Mouse (Mus musculus) limb, embryonic 14.5 days (tissue): ENCODE measurements around the gene Tns4. TPM values are rescaled to one million over a fixed set of nuclear protein-coding genes. Genes with fewer than 3 reads are reported as not detected.

ENCODE experiments used
- ATAC-seq: fragments of 200-750 bp; cut with Nextera tagmentation; 2 replicates; pipeline ENCODE4 v1.8.0; 2017; ENCODE audit warnings: low read depth, moderate number of reproducible peaks, moderate TSS enrichment; ENCODE audit not compliant: low FRiP score
- DNase-seq: peaks from one replicate; pipeline ENCODE4 v3.0.0-alpha.2; 2015; ENCODE audit warnings: low spot score
- H3K27ac ChIP-seq: fragments of 300-500 bp; sonication (generic); replicated peaks from 2 replicates; pipeline ENCODE4 v1.5.1; 2014; ENCODE audit warnings: low read depth, mild to moderate bottlenecking, low read length, moderate library complexity, mixed read lengths
- H3K27me3 ChIP-seq: fragments of 300-500 bp; sonication (generic); 2 replicates; pipeline ENCODE4 v1.6.1; 2014; ENCODE audit warnings: low read length, mixed read lengths; ENCODE audit not compliant: control insufficient read depth, insufficient read depth
- H3K36me3 ChIP-seq: fragments of 300-500 bp; sonication (generic); 2 replicates; pipeline ENCODE4 v1.6.1; 2014; ENCODE audit warnings: mild to moderate bottlenecking, low read length, moderate library complexity, mixed read lengths; ENCODE audit not compliant: control insufficient read depth, insufficient read depth
- H3K4me1 ChIP-seq: fragments of 300-500 bp; sonication (generic); 2 replicates; pipeline ENCODE4 v1.6.1; 2014; ENCODE audit warnings: antibody characterized with exemption, low read length, mixed read lengths; ENCODE audit not compliant: control insufficient read depth, insufficient read depth
- H3K4me2 ChIP-seq: fragments of 300-500 bp; sonication (generic); replicated peaks from 2 replicates; pipeline ENCODE4 v1.6.1; 2014; ENCODE audit warnings: low read depth, mild to moderate bottlenecking, low read length, moderate library complexity; ENCODE audit not compliant: severe bottlenecking
- H3K4me3 ChIP-seq: fragments of 300-500 bp; sonication (generic); replicated peaks from 2 replicates; pipeline ENCODE4 v1.5.1; 2014; ENCODE audit warnings: low read length
- H3K9ac ChIP-seq: fragments of 300-500 bp; sonication (generic); 2 replicates; pipeline ENCODE4 v1.6.1; 2014; ENCODE audit warnings: mild to moderate bottlenecking, low read depth, low read length, moderate library complexity; ENCODE audit not compliant: severe bottlenecking
- H3K9me3 ChIP-seq: fragments of 300-500 bp; sonication (generic); 2 replicates; pipeline ENCODE4 v1.6.1; 2016; ENCODE audit warnings: low read length; ENCODE audit not compliant: control insufficient read depth
- POLR2A ChIP-seq: fragments of 200-500 bp; IDR thresholded peaks from 2 replicates; pipeline ENCODE4 v1.8.0; 2012; ENCODE audit warnings: inconsistent platforms, mild to moderate bottlenecking, moderate library complexity, borderline replicate concordance; ENCODE audit not compliant: insufficient read depth, insufficient read length; ENCODE audit errors: extremely low read depth
- WGBS: fragments of 180-500 bp; shearing (Covaris S2); extraction: QIAGEN DNeasy Blood & Tissue Kit; methylation state at CpG from one replicate; pipeline ENCODE4 v1.1.7; 2014; 5-methylcytosine and 5-hydroxymethylcytosine counted together
- polyA plus RNA-seq, 2 experiments: library from polyadenylated mRNA; depleted of rRNA in 1 of 2; stranded (reverse) in 1 of 2; unstranded in 1 of 2; fragments of >200 nt; fragmentation: Nextera tagmentation in 1 of 2; extraction: Ambion mirVana in 1 of 2; gene quantifications; 2 replicates each; pipeline versions ENCODE4 v1.2.1 to v1.2.3; 2012 to 2014

Gene Tns4
- polyA plus RNA-seq, 2 experiments: 1.6 to 2.5 TPM

DNA sequence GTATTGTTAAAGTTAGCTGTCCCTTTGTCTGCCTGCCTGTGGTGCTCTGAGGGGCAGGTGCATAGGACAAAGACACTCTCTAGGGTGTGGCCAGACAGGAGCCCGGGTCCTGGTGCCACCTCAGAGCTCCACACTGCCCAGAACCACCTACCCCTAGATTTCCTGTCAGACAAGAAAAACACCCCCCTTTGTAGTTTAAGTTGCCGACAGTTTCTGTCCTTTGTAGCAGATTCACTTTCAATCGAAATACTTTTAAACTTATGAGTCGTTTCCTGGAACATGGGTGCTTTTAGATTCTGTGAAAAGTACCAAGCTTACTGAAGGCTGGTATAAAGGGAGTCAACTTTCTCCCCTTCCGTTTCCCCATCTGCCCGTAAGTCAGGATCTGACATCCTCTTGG lies 26.8 kb upstream of the Tns4 start:
- H3K9me3 ChIP-seq: no peaks in the 10 kb centered on the region
- 81% methylated on average over 6 of the region's 6 CpGs for WGBS
- H3K36me3 ChIP-seq: no peaks in the 10 kb centered on the region
- no peak overlapping the region for H3K4me3 ChIP-seq
- H3K9ac ChIP-seq: no peak overlapping the region
- ATAC-seq: no peak
- no peak overlapping the region for H3K27ac ChIP-seq
- TF ChIP-seq POLR2A: no peak
- peaks cover 18% of the 10 kb centered on the region for H3K4me1 ChIP-seq
- no peaks in the 10 kb centered on the region for H3K27me3 ChIP-seq
- DNase-seq: no peak
- H3K4me2 ChIP-seq: no peak overlapping the region

DNA sequence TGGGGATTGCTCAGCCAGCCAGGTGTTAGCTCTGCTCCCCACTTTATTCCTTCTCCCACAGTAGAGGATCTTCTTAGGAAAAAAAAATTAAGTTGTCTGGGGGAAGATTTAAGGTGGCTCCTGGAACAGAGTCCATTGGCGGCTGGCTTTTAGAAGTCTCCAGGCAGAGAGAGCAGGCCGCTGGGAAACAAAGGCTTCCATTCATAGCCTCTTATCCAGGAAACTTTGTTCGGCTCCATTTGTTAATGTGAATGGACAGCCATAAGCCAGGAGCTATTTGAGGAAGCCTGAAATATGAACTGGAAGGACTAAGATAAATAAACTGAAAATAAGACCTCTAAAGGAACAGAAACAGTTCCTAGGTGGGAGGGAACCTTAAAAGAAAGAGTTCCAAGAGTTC lies 24.0 kb upstream of the Tns4 start:
- 14% methylated on average over 3 of the region's 3 CpGs for WGBS
- Histone ChIP-seq H3K27ac (peak overlapping the region; percentile 46; the same call in 1 of the 2 replicates), H3K27me3 (no peaks in the 10 kb centered on the region), H3K36me3 (no peaks in the 10 kb centered on the region), H3K4me3 (no peak overlapping the region), H3K9me3 (no peaks in the 10 kb centered on the region), H3K9ac (no peak overlapping the region), H3K4me1 (peaks cover 10% of the 10 kb centered on the region; the same call in 1 of the 2 replicates), H3K4me2 (no peak overlapping the region)
- DNase-seq (no peak), ATAC-seq (no peak)
- no peak for TF ChIP-seq POLR2A

DNA sequence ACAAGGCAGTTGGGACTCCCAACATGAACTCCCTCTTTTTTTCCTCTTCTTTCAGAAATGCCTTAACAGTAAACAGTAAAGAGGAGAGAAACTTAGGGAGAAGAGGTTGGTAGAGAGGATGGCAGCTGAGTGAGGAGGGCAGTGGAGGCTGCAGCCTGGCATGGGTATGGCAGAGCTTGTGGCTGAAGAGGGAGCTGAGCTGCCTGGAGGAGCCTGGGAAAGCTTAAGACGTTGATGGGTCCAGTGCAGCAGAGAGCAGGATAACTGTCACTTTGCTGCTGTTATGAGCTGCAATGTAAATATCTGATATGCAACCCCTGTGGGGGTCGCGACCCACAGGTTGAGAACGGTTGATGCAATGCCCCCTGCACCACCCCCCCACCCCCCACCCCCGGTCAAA lies 23.6 kb upstream of the Tns4 start:
- Histone ChIP-seq H3K36me3 (no peaks in the 10 kb centered on the region), H3K27ac (peak overlapping the region; percentile 46; the same call in 1 of the 2 replicates), H3K4me1 (peaks cover 10% of the 10 kb centered on the region; the same call in 1 of the 2 replicates), H3K4me2 (no peak overlapping the region), H3K9ac (no peak overlapping the region), H3K4me3 (no peak overlapping the region), H3K9me3 (no peaks in the 10 kb centered on the region), H3K27me3 (no peaks in the 10 kb centered on the region)
- no peak for TF ChIP-seq POLR2A
- no peak for DNase-seq
- ATAC-seq: no peak
- 42% methylated on average over 5 of the region's 5 CpGs for WGBS

GRCm38 (mm10) chr11:99111631-99112030 lies 22.5 kb upstream of the Tns4 start:
- no peak overlapping the region for H3K4me3 ChIP-seq
- H3K9me3 ChIP-seq: no peaks in the 10 kb centered on the region
- TF ChIP-seq POLR2A: no peak
- H3K4me1 ChIP-seq: peaks cover 18% of the 10 kb centered on the region
- no peaks in the 10 kb centered on the region for H3K36me3 ChIP-seq
- WGBS: 80% methylated on average over 7 of the region's 7 CpGs
- no peak for DNase-seq
- no peaks in the 10 kb centered on the region for H3K27me3 ChIP-seq
- H3K9ac ChIP-seq: no peak overlapping the region
- ATAC-seq: no peak
- no peak overlapping the region for H3K27ac ChIP-seq
- no peak overlapping the region for H3K4me2 ChIP-seq

GRCm38 (mm10) chr11:99111155-99111554 lies 22.0 kb upstream of the Tns4 start:
- DNase-seq (no peak), ATAC-seq (peak; percentile 35; the same call in 1 of the 2 replicates)
- no peak for TF ChIP-seq POLR2A
- Histone ChIP-seq H3K4me2 (no peak overlapping the region), H3K9ac (no peak overlapping the region), H3K9me3 (no peaks in the 10 kb centered on the region), H3K4me1 (peaks cover 23% of the 10 kb centered on the region), H3K27me3 (no peaks in the 10 kb centered on the region), H3K36me3 (no peaks in the 10 kb centered on the region), H3K4me3 (no peak overlapping the region), H3K27ac (no peak overlapping the region)
- 53% methylated on average over 11 of the region's 11 CpGs for WGBS
